Mouse (Mus musculus) C2C12 (cell line): ENCODE measurements around the gene Gse1. TPM values are rescaled to one million over a fixed set of nuclear protein-coding genes. Genes with fewer than 3 reads are reported as not detected.

ENCODE experiments used
- H3K27me3 ChIP-seq: one replicate; pipeline ENCODE4 v1.6.1; 2011; ENCODE audit not compliant: control insufficient read depth, insufficient read depth, insufficient read length
- H3K36me3 ChIP-seq: one replicate; pipeline ENCODE4 v1.6.1; 2011; ENCODE audit not compliant: control insufficient read depth, insufficient read depth
- H3K4me3 ChIP-seq: one replicate; pipeline ENCODE4 v1.5.1; 2011; ENCODE audit warnings: mild to moderate bottlenecking, control low read depth; ENCODE audit not compliant: poor library complexity, insufficient read depth, severe bottlenecking
- H3K79me2 ChIP-seq: one replicate; pipeline ENCODE4 v1.6.1; 2011; ENCODE audit not compliant: control insufficient read depth, insufficient read depth
- H3K79me3 ChIP-seq: one replicate; pipeline ENCODE4 v1.6.1; 2011; ENCODE audit warnings: low read depth, control low read depth
- H3ac ChIP-seq: one replicate; pipeline ENCODE3; 2011; ENCODE audit warnings: low read depth; ENCODE audit not compliant: control insufficient read depth, insufficient read length
- CEBPB ChIP-seq: IDR thresholded peaks from one replicate; pipeline ENCODE4 v1.6.1; 2011; ENCODE audit warnings: low read depth, mild to moderate bottlenecking, control low read depth, moderate library complexity
- CTCF ChIP-seq: IDR thresholded peaks from one replicate; pipeline ENCODE4 v1.5.1; 2011; ENCODE audit not compliant: control insufficient read depth, insufficient read depth, insufficient read length
- FOSL1 ChIP-seq: IDR thresholded peaks from one replicate; pipeline ENCODE4 v1.8.0; 2011; ENCODE audit warnings: mild to moderate bottlenecking, low read length; ENCODE audit not compliant: poor library complexity, insufficient read depth, severe bottlenecking
- MAX ChIP-seq: IDR thresholded peaks from one replicate; pipeline ENCODE4 v1.6.1; 2011; ENCODE audit warnings: mild to moderate bottlenecking, control low read depth
- MYOD1 ChIP-seq: IDR thresholded peaks from one replicate; pipeline ENCODE4 v1.6.1; 2011; ENCODE audit warnings: low read depth; ENCODE audit not compliant: control insufficient read depth, insufficient read length
- MYOG ChIP-seq: IDR thresholded peaks from one replicate; pipeline ENCODE4 v1.6.1; 2011; ENCODE audit not compliant: control insufficient read depth, insufficient read length; ENCODE audit errors: extremely low read depth
- USF1 ChIP-seq: IDR thresholded peaks from one replicate; pipeline ENCODE4 v1.6.1; 2011; ENCODE audit warnings: low read depth, mild to moderate bottlenecking, control low read depth, moderate library complexity
- polyA plus RNA-seq: library from polyadenylated mRNA; unstranded; fragments of >200 nt; fragmentation: generic; extraction: Trizol; gene quantifications from one replicate; pipeline ENCODE4 v1.2.1, GENCODE M21; 2012; ENCODE audit warnings: missing spikeins

Gse1 gene
- polyA plus RNA-seq, 1 experiment, result 15.6 TPM

DNA sequence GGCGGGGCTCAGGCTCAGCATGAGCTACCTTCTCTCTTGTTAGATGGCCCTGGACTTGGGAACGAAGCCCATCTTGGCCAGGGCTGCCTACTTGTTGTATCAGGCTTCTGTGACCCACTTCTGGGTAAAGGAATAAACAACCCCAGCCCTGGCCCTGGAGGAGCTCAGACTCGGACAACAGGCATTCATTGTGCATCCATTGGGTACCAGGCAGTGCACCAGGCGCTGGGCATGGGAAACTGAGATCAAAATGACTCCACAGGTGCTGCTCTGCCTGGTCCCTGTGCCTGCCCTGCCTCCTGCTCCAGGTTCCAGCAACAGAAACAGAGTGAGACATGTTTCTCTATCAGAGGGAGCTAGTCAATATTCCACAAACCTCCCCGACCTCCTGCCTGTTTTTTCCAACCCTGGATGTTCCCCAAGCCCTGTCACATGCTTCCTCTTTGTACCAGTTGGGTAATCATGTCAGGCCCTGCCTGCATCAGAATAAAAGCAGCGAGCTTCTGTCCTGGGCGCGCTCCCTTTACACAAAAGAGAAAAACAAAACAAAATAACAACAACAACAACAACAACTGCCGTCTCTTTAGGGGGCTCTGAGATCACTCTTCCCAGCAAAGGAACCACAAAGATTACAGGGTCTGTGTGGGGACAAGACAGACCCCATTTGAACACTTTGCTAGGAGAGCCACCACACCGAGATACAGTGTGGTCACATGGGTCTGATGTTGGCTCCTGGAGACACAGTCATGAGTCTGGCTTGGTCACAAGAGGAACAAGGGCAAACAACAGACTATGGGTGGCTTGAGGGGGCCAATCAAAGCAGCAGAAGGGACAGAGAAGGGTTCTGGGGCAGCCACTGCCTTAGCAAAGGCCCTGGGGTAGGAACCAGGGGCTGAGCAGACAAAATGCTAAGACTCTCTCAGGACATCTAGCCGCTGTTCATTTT is 391.3 kb downstream of the Gse1 start:
- Histone ChIP-seq H3K27me3 (no peaks in the 10 kb centered on the region), H3K79me2 (no peaks in the 10 kb centered on the region), H3K4me3 (no peak overlapping the region), H3ac (no peak overlapping the region), H3K36me3 (no peaks in the 10 kb centered on the region), H3K79me3 (no peaks in the 10 kb centered on the region)
- TF ChIP-seq CEBPB, result no peak
- no peak for TF ChIP-seq CTCF
- no peak for TF ChIP-seq MYOG
- no peak for TF ChIP-seq USF1
- no peak for TF ChIP-seq FOSL1
- TF ChIP-seq MYOD1, result no peak
- no peak for TF ChIP-seq MAX

DNA sequence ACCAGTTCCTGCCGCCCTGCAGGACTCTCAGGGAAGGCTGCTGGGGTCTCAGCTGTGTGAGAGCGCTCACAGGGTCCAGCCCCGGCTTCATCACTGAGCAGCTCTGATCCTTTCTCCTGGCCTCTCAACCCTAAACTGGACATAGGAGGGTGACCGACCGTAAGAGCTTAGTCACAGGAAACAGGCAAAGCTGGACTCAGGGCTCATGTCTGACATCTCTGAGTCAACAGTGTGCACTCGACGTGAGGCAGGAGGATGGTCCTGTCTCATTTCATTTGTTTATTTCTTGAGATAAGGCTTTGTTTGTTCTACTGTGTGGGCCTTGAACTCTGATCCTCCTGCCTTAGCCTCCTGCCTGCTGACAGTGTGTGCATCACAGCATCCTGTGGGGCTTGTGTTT is 392.2 kb downstream of the Gse1 start:
- H3K27me3 ChIP-seq, result no peaks in the 10 kb centered on the region
- no peaks in the 10 kb centered on the region for H3K36me3 ChIP-seq
- no peak overlapping the region for H3ac ChIP-seq
- no peaks in the 10 kb centered on the region for H3K79me2 ChIP-seq
- H3K4me3 ChIP-seq, result no peak overlapping the region
- TF ChIP-seq FOSL1, result no peak
- no peak for TF ChIP-seq CEBPB
- TF ChIP-seq MYOD1, result no peak
- TF ChIP-seq CTCF, result no peak
- TF ChIP-seq USF1, result no peak
- no peak for TF ChIP-seq MYOG
- no peak for TF ChIP-seq MAX
- no peaks in the 10 kb centered on the region for H3K79me3 ChIP-seq

DNA sequence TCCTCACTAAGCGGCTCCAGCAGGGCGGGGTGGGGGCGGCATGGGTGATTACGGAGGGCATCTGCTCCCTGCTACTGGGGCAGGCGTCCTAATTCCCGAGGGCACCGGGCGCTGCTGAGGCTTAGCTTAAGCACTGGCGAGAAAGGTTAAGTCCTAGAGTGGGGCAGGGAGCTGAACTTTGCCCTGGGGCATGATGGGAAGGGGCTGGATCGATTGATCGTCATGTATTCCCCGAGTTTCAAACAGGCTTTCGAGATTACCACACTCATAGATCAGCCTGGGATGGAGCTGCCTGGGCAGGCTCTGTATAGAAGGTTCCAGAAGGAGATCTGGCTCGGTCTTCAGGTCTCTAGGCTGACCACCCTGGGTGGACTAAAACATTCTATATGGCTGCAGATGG is 393.9 kb downstream of the Gse1 start:
- no peak for TF ChIP-seq CEBPB
- TF ChIP-seq MYOG, result no peak
- no peak for TF ChIP-seq FOSL1
- no peak for TF ChIP-seq MAX
- TF ChIP-seq USF1, result no peak
- no peak for TF ChIP-seq MYOD1
- TF ChIP-seq CTCF, result no peak
- Histone ChIP-seq H3K4me3 (no peak overlapping the region), H3K79me2 (no peaks in the 10 kb centered on the region), H3K79me3 (no peaks in the 10 kb centered on the region), H3ac (no peak overlapping the region), H3K36me3 (no peaks in the 10 kb centered on the region), H3K27me3 (no peaks in the 10 kb centered on the region)

DNA sequence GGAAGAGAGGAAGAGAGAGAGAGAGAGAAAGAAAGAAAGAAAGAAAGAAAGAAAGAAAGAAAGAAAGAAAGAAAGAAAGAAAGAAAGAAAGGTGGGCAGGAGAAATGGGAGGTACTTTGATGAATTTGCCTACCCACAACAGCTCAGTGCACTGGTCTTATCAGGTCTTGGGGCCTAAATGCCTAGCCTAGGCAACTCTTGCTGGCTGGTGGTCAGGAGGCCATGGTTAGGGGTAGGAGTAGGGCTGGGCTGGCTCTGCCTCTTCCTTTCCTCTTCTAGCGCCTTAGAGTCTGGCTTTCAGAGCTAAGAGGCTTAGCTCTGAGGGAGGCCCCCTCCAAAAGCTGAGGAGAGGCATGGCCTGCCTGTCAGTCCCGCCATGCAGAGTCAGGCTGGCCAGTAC is 395.4 kb downstream of the Gse1 start:
- Histone ChIP-seq H3K79me2 (no peaks in the 10 kb centered on the region), H3ac (no peak overlapping the region), H3K36me3 (no peaks in the 10 kb centered on the region), H3K27me3 (no peaks in the 10 kb centered on the region), H3K4me3 (no peak overlapping the region), H3K79me3 (no peaks in the 10 kb centered on the region)
- TF ChIP-seq USF1, result no peak

DNA sequence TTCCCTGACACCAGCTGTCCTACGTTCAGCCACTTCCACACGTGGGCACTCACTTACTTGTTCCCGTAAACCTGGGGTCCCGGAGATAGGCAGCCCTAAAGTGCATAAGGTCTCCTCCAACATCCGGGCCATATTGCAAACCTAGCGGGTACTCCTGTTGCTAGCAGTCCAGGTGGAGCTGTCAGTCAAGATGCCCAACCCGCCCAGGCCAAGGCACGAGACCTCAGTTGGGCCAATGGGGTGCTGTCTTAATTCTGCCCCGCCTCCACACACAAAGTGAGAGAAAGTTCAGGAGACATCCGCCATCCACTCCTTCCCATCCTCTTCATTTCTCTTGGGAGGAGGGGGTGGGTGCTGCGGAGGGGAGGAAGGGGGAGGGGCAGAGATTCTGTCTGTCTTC is 398.2 kb downstream of the Gse1 start:
- Histone ChIP-seq H3ac (no peak overlapping the region), H3K4me3 (no peak overlapping the region)
- TF ChIP-seq CEBPB, result no peak
- TF ChIP-seq FOSL1, result no peak
- no peak for TF ChIP-seq MYOD1
- TF ChIP-seq USF1, result no peak
- TF ChIP-seq CTCF, result no peak
- TF ChIP-seq MAX, result no peak
- no peak for TF ChIP-seq MYOG

More for the DNA sequence above, 398.2 kb downstream of the Gse1 start:
- Histone ChIP-seq H3K79me2 (no peaks in the 10 kb centered on the region), H3K36me3 (no peaks in the 10 kb centered on the region), H3K79me3 (no peaks in the 10 kb centered on the region), H3K27me3 (no peaks in the 10 kb centered on the region)
